Comparison of ENCODE assay signal across 8 mouse cellular contexts in genomic region chr1:135729367-135729713, GRCm38 (mm10). TPM values are rescaled to one million over a fixed set of nuclear protein-coding genes. Genes with fewer than 3 reads are reported as not detected.
A peak's percentile ranks its signal among the peaks of the same experiment; 100 is the strongest.
DNase-seq lines count a peak whose midpoint lies in the region; ATAC-seq and TF ChIP-seq lines count a peak whose summit lies in the region.

No protein-coding gene starts in this region.

- WGBS in kidney, adult 2 months = 1% methylated on average over 11 of the region's 11 CpGs
- WGBS in midbrain, embryonic 15.5 days = under 1% methylated on average over 10 of the region's 11 CpGs

- H3K4me1 ChIP-seq in kidney, adult 2 months (ENCODE audit: control insufficient read depth, insufficient read depth, low read length) = peaks cover 3% of the 10 kb centered on the region
- H3K4me1 ChIP-seq in midbrain, embryonic 15.5 days = peaks cover 20% of the 10 kb centered on the region

- H3K9ac ChIP-seq in midbrain, embryonic 15.5 days = peak overlapping the region; percentile 46

- no peaks in the 10 kb centered on the region for H3K9me3 ChIP-seq in midbrain, embryonic 15.5 days

- TF ChIP-seq POLR2A in kidney, adult 2 months (IDR thresholded peaks at IDR 0.05; ENCODE audit: low read depth, low read length) = no peak

- H3K4me3 ChIP-seq in kidney, adult 2 months (ENCODE audit: insufficient read depth, low read depth, low read length) = peak overlapping the region; percentile 62
- peak overlapping the region; percentile 48 for H3K4me3 ChIP-seq in midbrain, embryonic 15.5 days

- H3K36me3 ChIP-seq in kidney, adult 2 months (ENCODE audit: control insufficient read depth, insufficient read depth, low read length) = no peaks in the 10 kb centered on the region
- no peaks in the 10 kb centered on the region for H3K36me3 ChIP-seq in midbrain, embryonic 15.5 days (replicated peaks)

- H3K4me2 ChIP-seq in midbrain, embryonic 15.5 days = peak overlapping the region; percentile 90

- TF ChIP-seq CTCF in kidney, adult 2 months (conservative IDR thresholded peaks at IDR 0.05; ENCODE audit: insufficient read depth, insufficient read length, low read depth, low read length) = no peak

- no peaks in the 10 kb centered on the region for H3K27me3 ChIP-seq in kidney, adult 2 months (replicated peaks; ENCODE audit: control insufficient read depth, insufficient read depth, low read length)
- no peaks in the 10 kb centered on the region for H3K27me3 ChIP-seq in midbrain, embryonic 15.5 days (replicated peaks)

- no peak for DNase-seq in kidney, adult 2 months
- no peak for DNase-seq in kidney, adult 11 months
- DNase-seq in NIH3T3 (ENCODE audit: low read depth) = peak; percentile 59
- peak; percentile 59 to 63 for DNase-seq in kidney, postnatal 36 days
- no peak for DNase-seq in gastrocnemius, postnatal 25 days
- no peak for DNase-seq in embryo, embryonic 9.5 days (ENCODE audit: extremely low spot score)

- ATAC-seq in erythroblast, adult 5-6 weeks (replicated peaks; ENCODE audit: low FRiP score, poor library complexity, severe bottlenecking) = peak; percentile 18; the same call in 1 of the 2 replicates
- ATAC-seq in midbrain, embryonic 15.5 days (replicated peaks) = 0 out of 2 replicates have a peak, but pooled peaks have one; percentile 18

- H3K27ac ChIP-seq in kidney, adult 2 months (ENCODE audit: insufficient read depth, low read depth, low read length) = peak overlapping the region; percentile 83
- no peak overlapping the region for H3K27ac ChIP-seq in midbrain, embryonic 15.5 days

RNA-seq across cellular contexts. Expression of gene Csrp1, which starts 9.5 kb away (rescaled TPM):
- polyA plus RNA-seq in kidney, adult 2 months (2012; rRNA removed) = 122 and 124 TPM in 2 replicates
- total RNA-seq in erythroblast, adult 5-6 weeks (2015; ENCODE audit: low replicate concordance) = 23.4 and 27.6 TPM in 2 replicates
- total RNA-seq in erythroblast, adult 5-6 weeks (2017; ENCODE audit: low replicate concordance) = 21.5 and 23.1 TPM in 2 replicates
- 13.9 and 14.7 TPM in 2 replicates for polyA plus RNA-seq in midbrain, embryonic 15.5 days (2015; fragmentation: Nextera tagmentation; extraction: Ambion mirVana)
- total RNA-seq in gastrocnemius, postnatal 25 days (2021) = 10 to 100 TPM; 24.8 to 41.1 TPM

RNA-seq across cellular contexts. Expression of gene Phlda3, which starts 36.6 kb away (rescaled TPM):
- polyA plus RNA-seq in kidney, adult 2 months (2012; rRNA removed) = 37.2 and 40.0 TPM in 2 replicates
- total RNA-seq in erythroblast, adult 5-6 weeks (2015; ENCODE audit: low replicate concordance) = not detected in 2 replicates
- not detected in 2 replicates for total RNA-seq in erythroblast, adult 5-6 weeks (2017; ENCODE audit: low replicate concordance)
- polyA plus RNA-seq in midbrain, embryonic 15.5 days (2015; fragmentation: Nextera tagmentation; extraction: Ambion mirVana) = 27.6 and 31.4 TPM in 2 replicates
- total RNA-seq in gastrocnemius, postnatal 25 days (2021) = 100 to 1,000 TPM in 1 of 2 experiments, 10 to 100 TPM in 1; 56.9 to 161 TPM

RNA-seq across cellular contexts. Expression of gene Tnni1, which starts 49.9 kb away (rescaled TPM):
- 5.8 TPM in 1 of 2 replicates, not detected in the other for polyA plus RNA-seq in kidney, adult 2 months (2012; rRNA removed)
- total RNA-seq in erythroblast, adult 5-6 weeks (2015; ENCODE audit: low replicate concordance) = not detected in 2 replicates
- total RNA-seq in erythroblast, adult 5-6 weeks (2017; ENCODE audit: low replicate concordance) = not detected in 2 replicates
- polyA plus RNA-seq in midbrain, embryonic 15.5 days (2015; fragmentation: Nextera tagmentation; extraction: Ambion mirVana) = 0.56 and 1.9 TPM in 2 replicates
- 100 to 1,000 TPM in 1 of 2 experiments, 10 to 100 TPM in 1; 73.2 to 356 TPM for total RNA-seq in gastrocnemius, postnatal 25 days (2021)

Comparison
In these comparisons a context has a peak if more than half of its experiments do, and no peak if none do; other contexts are left out.
1. DNase-seq: peak in NIH3T3 (single experiment) and kidney, postnatal 36 days (2 of 2); none in kidney, adult 2 months (single experiment), kidney, adult 11 months (single experiment), gastrocnemius, postnatal 25 days (single experiment) and embryo, embryonic 9.5 days (single experiment).
2. RNA of gene Phlda3, which starts 36.6 kb away (total RNA-seq): 56.9 to 161 TPM in gastrocnemius, postnatal 25 days; not detected in erythroblast, adult 5-6 weeks; every median in the first group is over 10 times any median in the second.
3. RNA of gene Tnni1, which starts 49.9 kb away (total RNA-seq): 73.2 to 356 TPM in gastrocnemius, postnatal 25 days; not detected in erythroblast, adult 5-6 weeks; every median in the first group is over 10 times any median in the second.